Mouse (Mus musculus) layer of hippocampus, adult 8-10 months (tissue): ENCODE results near the gene Hmgcs1. TPM values are rescaled to one million over a fixed set of nuclear protein-coding genes. Genes with fewer than 3 reads are reported as not detected.
"Not testable (repeated sequence)": the region's sequence is repeated elsewhere in the genome, so short reads cannot be mapped to it uniquely, and the experiment has no call there.

ENCODE experiments used
- DNase-seq, 2 experiments: peaks; one replicate each; pipeline ENCODE4 v3.0.0; 2022; ENCODE audit warnings: low spot score in 2 of 2
- total RNA-seq, 4 experiments: library from RNA; stranded (reverse); gene quantifications; 2 replicates each; pipeline ENCODE4 v1.2.4; 2022

Hmgcs1 gene
- total RNA-seq: 100 to 1,000 TPM; 196 to 290 (median 240) TPM

- DNase-seq: peak; percentile 99 to 100
Observed at GRCm38 (mm10) chr13:119690039-119690728, at the start of gene Hmgcs1. Gene Hmgcs1 (plus strand): TSS chr13:119690379.

- DNase-seq: no peak
Observed at GRCm38 (mm10) chr13:119640504-119640903, 49.7 kb upstream of the Hmgcs1 start.

GRCm38 (mm10) chr13:119641145-119641544 is 49.0 kb upstream of the Hmgcs1 start:
- DNase-seq: no peak

GRCm38 (mm10) chr13:119644769-119645168 is 45.4 kb upstream of the Hmgcs1 start:
- DNase-seq: no peak

- DNase-seq: no peak
Observed at GRCm38 (mm10) chr13:119646511-119646910, 43.7 kb upstream of the Hmgcs1 start.

GRCm38 (mm10) chr13:119648891-119649698 is 41.1 kb upstream of the Hmgcs1 start:
- DNase-seq: peak; percentile 39 to 50

GRCm38 (mm10) chr13:119649699-119650046 is 40.5 kb upstream of the Hmgcs1 start:
- DNase-seq: no peak

- no peak for DNase-seq
Observed at GRCm38 (mm10) chr13:119654734-119655133, 35.4 kb upstream of the Hmgcs1 start.

GRCm38 (mm10) chr13:119656246-119656645 is 33.9 kb upstream of the Hmgcs1 start:
- no peak for DNase-seq

GRCm38 (mm10) chr13:119656846-119657416 is 33.2 kb upstream of the Hmgcs1 start:
- DNase-seq: no peak

GRCm38 (mm10) chr13:119661420-119661819 is 28.8 kb upstream of the Hmgcs1 start:
- DNase-seq: peak in 1 of 2 experiments; percentile 33

- no peak for DNase-seq
Observed at GRCm38 (mm10) chr13:119678794-119679193, 11.4 kb upstream of the Hmgcs1 start.

- DNase-seq: no peak
Observed at GRCm38 (mm10) chr13:119679721-119680120, 10.5 kb upstream of the Hmgcs1 start.

- no peak for DNase-seq
Observed at GRCm38 (mm10) chr13:119681161-119681560, 9.0 kb upstream of the Hmgcs1 start.

GRCm38 (mm10) chr13:119684416-119685177 is 5.6 kb upstream of the Hmgcs1 start:
- no peak for DNase-seq

- DNase-seq: no peak
Observed at GRCm38 (mm10) chr13:119689709-119690038, 505 bp upstream of the Hmgcs1 start.

GRCm38 (mm10) chr13:119690876-119691620 is 869 bp downstream of the Hmgcs1 start:
- no peak for DNase-seq

- DNase-seq: not testable (repeated sequence)
Observed at GRCm38 (mm10) chr13:119691958-119692357, 1.8 kb downstream of the Hmgcs1 start.

- DNase-seq: no peak
Observed at GRCm38 (mm10) chr13:119695676-119696075, 5.5 kb downstream of the Hmgcs1 start.

GRCm38 (mm10) chr13:119696496-119696895 is 6.3 kb downstream of the Hmgcs1 start:
- DNase-seq: no peak

- no peak for DNase-seq
Observed at GRCm38 (mm10) chr13:119698436-119698835, 8.3 kb downstream of the Hmgcs1 start.
